Mouse (Mus musculus): ENCODE measurements around the gene Osgep. TPM values are rescaled to one million over a fixed set of nuclear protein-coding genes. Genes with fewer than 3 reads are reported as not detected.

The Osgep gene
- polyA plus RNA-seq (2014; fragmentation: Illumina TruSeq; extraction: RNeasy Lipid Tissue Mini Kit (QIAGEN cat#74804); ENCODE audit: low read depth, low replicate concordance): 91.8 TPM

DNA sequence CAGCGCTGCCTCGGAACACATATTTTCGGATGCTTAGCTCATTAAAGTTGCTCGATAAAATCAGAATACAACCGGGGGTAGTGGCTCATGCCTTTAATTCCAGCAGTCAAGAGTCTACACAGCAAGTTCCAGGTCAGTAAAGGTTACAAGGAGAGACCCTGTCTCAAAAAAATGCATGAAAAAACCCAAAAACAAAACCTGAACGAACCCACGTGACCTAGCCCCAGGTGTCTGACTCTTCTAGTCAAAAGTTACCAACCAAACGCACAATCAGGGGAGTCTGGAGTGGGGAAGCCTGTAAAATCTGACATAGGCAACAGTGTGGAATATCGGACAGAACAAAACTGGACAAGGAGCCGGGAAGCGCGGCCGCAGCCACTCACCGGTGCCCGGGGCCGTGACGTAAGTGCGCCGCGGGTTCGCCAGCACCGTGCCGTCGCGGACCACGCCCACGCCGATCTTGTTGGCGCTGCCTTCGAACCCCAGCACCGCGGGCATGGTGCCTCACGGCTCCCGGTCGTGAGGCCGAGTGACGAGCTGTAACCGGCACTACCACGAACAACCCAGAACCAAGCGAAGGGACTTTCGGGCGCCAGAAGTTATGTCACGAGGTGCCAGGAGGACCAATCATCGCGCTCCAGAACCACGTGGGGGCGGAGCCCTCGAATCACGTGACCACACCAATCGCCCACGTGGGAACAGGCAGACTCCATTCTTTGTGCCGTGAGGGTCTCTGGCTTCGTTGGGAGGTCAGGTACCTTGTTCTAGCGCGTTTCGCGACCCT, at the start of gene Osgep, which contains the start of gene Apex1:
TSS of gene Osgep (minus strand) at position 613 of the 784 bp plus-strand sequence.
TSS of gene Apex1 (plus strand) at position 688 of the 784 bp plus-strand sequence.

DNA sequence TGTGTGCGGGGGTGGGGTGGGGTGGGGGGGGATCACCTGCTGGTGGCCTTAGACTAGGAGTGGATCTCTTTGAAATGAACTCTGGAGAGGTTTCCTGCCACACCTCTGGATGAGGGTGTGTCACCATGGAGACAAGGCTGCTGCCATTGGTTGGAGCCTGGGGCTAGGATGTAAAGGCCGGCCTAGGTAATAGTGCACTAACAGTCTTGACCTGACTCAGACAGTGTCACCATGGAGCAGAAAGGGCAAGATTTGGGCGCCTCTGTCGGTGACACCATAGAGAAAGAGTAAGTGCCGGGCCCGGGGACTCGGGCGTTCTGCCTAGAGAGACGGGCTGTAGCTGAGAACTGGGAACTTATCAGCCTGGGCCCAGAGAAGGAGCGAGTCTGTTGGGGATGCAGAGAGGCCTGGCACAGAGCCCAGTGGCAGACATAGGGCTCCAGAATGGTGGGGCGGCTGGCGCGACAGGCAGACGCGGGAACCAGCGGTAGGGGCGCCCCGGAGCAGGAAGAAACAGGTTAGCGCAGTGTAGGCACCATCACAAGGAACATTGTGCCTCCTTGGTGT, 31.3 kb upstream of the Osgep start, which contains the start of gene Pnp2:
TSS of gene Pnp2 (plus strand) at position 51 of the 567 bp plus-strand sequence.

GRCm38 (mm10) chr14:50943932-50944667, 19.4 kb upstream of the Osgep start, which contains the start of gene Gm49342:
TSS of gene Gm49342 (plus strand) at chr14:50944517.

GRCm38 (mm10) chr14:50930754-50931492, 6.2 kb upstream of the Osgep start, which contains the start of the genes Pip4p1 and Pnp:
TSS of gene Pip4p1 (minus strand) at chr14:50930856.
TSS of gene Pnp (plus strand) at chr14:50931082.

GRCm38 (mm10) chr14:50897374-50897765, 27.3 kb downstream of the Osgep start, which contains the start of gene Klhl33:
TSS of gene Klhl33 (minus strand) at chr14:50897507.

GRCm38 (mm10) chr14:50869889-50870804, 54.5 kb downstream of the Osgep start, which contains the start of gene Tep1:
TSS of gene Tep1 (minus strand) at chr14:50870560.

Other genes with a start within 250 kb of the Osgep start
- not detected for gene Olfr747, start 231.7 kb downstream of the Osgep start, polyA plus RNA-seq (2014; fragmentation: Illumina TruSeq; extraction: RNeasy Lipid Tissue Mini Kit (QIAGEN cat#74804); ENCODE audit: low read depth, low replicate concordance)
- gene Olfr748, start 217.5 kb downstream of the Osgep start, polyA plus RNA-seq (2014; fragmentation: Illumina TruSeq; extraction: RNeasy Lipid Tissue Mini Kit (QIAGEN cat#74804); ENCODE audit: low read depth, low replicate concordance): not detected
- gene Olfr749, start 179.8 kb downstream of the Osgep start, polyA plus RNA-seq (2014; fragmentation: Illumina TruSeq; extraction: RNeasy Lipid Tissue Mini Kit (QIAGEN cat#74804); ENCODE audit: low read depth, low replicate concordance): not detected
- gene Ttc5, start 139.4 kb downstream of the Osgep start, polyA plus RNA-seq (2014; fragmentation: Illumina TruSeq; extraction: RNeasy Lipid Tissue Mini Kit (QIAGEN cat#74804); ENCODE audit: low read depth, low replicate concordance): 14.7 TPM
- gene Ccnb1ip1, start 117.2 kb downstream of the Osgep start, polyA plus RNA-seq (2014; fragmentation: Illumina TruSeq; extraction: RNeasy Lipid Tissue Mini Kit (QIAGEN cat#74804); ENCODE audit: low read depth, low replicate concordance): not detected
- gene Parp2, start 117.1 kb downstream of the Osgep start, polyA plus RNA-seq (2014; fragmentation: Illumina TruSeq; extraction: RNeasy Lipid Tissue Mini Kit (QIAGEN cat#74804); ENCODE audit: low read depth, low replicate concordance): 27.9 TPM
- 11.9 TPM for gene Tep1, start 54.3 kb downstream of the Osgep start, polyA plus RNA-seq (2014; fragmentation: Illumina TruSeq; extraction: RNeasy Lipid Tissue Mini Kit (QIAGEN cat#74804); ENCODE audit: low read depth, low replicate concordance)
- 25.9 TPM for gene Klhl33, start 27.4 kb downstream of the Osgep start, polyA plus RNA-seq (2014; fragmentation: Illumina TruSeq; extraction: RNeasy Lipid Tissue Mini Kit (QIAGEN cat#74804); ENCODE audit: low read depth, low replicate concordance)
- 31.2 TPM for gene Apex1, start 75 bp upstream of the Osgep start, polyA plus RNA-seq (2014; fragmentation: Illumina TruSeq; extraction: RNeasy Lipid Tissue Mini Kit (QIAGEN cat#74804); ENCODE audit: low read depth, low replicate concordance)
- 27.1 TPM for gene Pip4p1, start 6.0 kb upstream of the Osgep start, polyA plus RNA-seq (2014; fragmentation: Illumina TruSeq; extraction: RNeasy Lipid Tissue Mini Kit (QIAGEN cat#74804); ENCODE audit: low read depth, low replicate concordance)
- 19.7 TPM for gene Pnp, start 6.2 kb upstream of the Osgep start, polyA plus RNA-seq (2014; fragmentation: Illumina TruSeq; extraction: RNeasy Lipid Tissue Mini Kit (QIAGEN cat#74804); ENCODE audit: low read depth, low replicate concordance)
- gene Gm49342, start 19.6 kb upstream of the Osgep start, polyA plus RNA-seq (2014; fragmentation: Illumina TruSeq; extraction: RNeasy Lipid Tissue Mini Kit (QIAGEN cat#74804); ENCODE audit: low read depth, low replicate concordance): 15.3 TPM
- 0.60 TPM for gene Pnp2, start 31.1 kb upstream of the Osgep start, polyA plus RNA-seq (2014; fragmentation: Illumina TruSeq; extraction: RNeasy Lipid Tissue Mini Kit (QIAGEN cat#74804); ENCODE audit: low read depth, low replicate concordance)
- gene Rnase10, start 82.9 kb upstream of the Osgep start, polyA plus RNA-seq (2014; fragmentation: Illumina TruSeq; extraction: RNeasy Lipid Tissue Mini Kit (QIAGEN cat#74804); ENCODE audit: low read depth, low replicate concordance): 0.73 TPM
- gene Rnase9, start 117.0 kb upstream of the Osgep start, polyA plus RNA-seq (2014; fragmentation: Illumina TruSeq; extraction: RNeasy Lipid Tissue Mini Kit (QIAGEN cat#74804); ENCODE audit: low read depth, low replicate concordance): not detected
- not detected for gene Rnase11, start 125.3 kb upstream of the Osgep start, polyA plus RNA-seq (2014; fragmentation: Illumina TruSeq; extraction: RNeasy Lipid Tissue Mini Kit (QIAGEN cat#74804); ENCODE audit: low read depth, low replicate concordance)
- gene Rnase12, start 132.8 kb upstream of the Osgep start, polyA plus RNA-seq (2014; fragmentation: Illumina TruSeq; extraction: RNeasy Lipid Tissue Mini Kit (QIAGEN cat#74804); ENCODE audit: low read depth, low replicate concordance): not detected
- not detected for gene Olfr750, start 149.5 kb upstream of the Osgep start, polyA plus RNA-seq (2014; fragmentation: Illumina TruSeq; extraction: RNeasy Lipid Tissue Mini Kit (QIAGEN cat#74804); ENCODE audit: low read depth, low replicate concordance)
- gene Rnase4, start 166.2 kb upstream of the Osgep start, polyA plus RNA-seq (2014; fragmentation: Illumina TruSeq; extraction: RNeasy Lipid Tissue Mini Kit (QIAGEN cat#74804); ENCODE audit: low read depth, low replicate concordance): 92.6 TPM
- 10.6 TPM for gene Ang, start 166.3 kb upstream of the Osgep start, polyA plus RNA-seq (2014; fragmentation: Illumina TruSeq; extraction: RNeasy Lipid Tissue Mini Kit (QIAGEN cat#74804); ENCODE audit: low read depth, low replicate concordance)
- gene Eddm3b, start 189.5 kb upstream of the Osgep start, polyA plus RNA-seq (2014; fragmentation: Illumina TruSeq; extraction: RNeasy Lipid Tissue Mini Kit (QIAGEN cat#74804); ENCODE audit: low read depth, low replicate concordance): not detected
- gene Rnase6, start 199.0 kb upstream of the Osgep start, polyA plus RNA-seq (2014; fragmentation: Illumina TruSeq; extraction: RNeasy Lipid Tissue Mini Kit (QIAGEN cat#74804); ENCODE audit: low read depth, low replicate concordance): not detected
- gene Rnase1, start 221.9 kb upstream of the Osgep start, polyA plus RNA-seq (2014; fragmentation: Illumina TruSeq; extraction: RNeasy Lipid Tissue Mini Kit (QIAGEN cat#74804); ENCODE audit: low read depth, low replicate concordance): 0.84 TPM
- gene Rnase2b, start 237.4 kb upstream of the Osgep start, polyA plus RNA-seq (2014; fragmentation: Illumina TruSeq; extraction: RNeasy Lipid Tissue Mini Kit (QIAGEN cat#74804); ENCODE audit: low read depth, low replicate concordance): not detected